Mouse (Mus musculus): ENCODE results near the gene Mpg. TPM values are rescaled to one million over a fixed set of nuclear protein-coding genes. Genes with fewer than 3 reads are reported as not detected.

Mpg gene
- total and polyA plus RNA-seq, 2 experiments from 2014 or later, result 15.0 to 22.8 TPM

- peaks cover 4% of the 10 kb centered on the region; the same call in 1 of the 2 replicates for H3K4me1 ChIP-seq (ENCODE audit: control insufficient read depth, insufficient read depth)
- peak within 1 kb of the TSS; percentile 96 for H3K4me2 ChIP-seq (ENCODE audit: low read depth, low read length)
- no peaks in the 10 kb centered on the region for H3K27me3 ChIP-seq (ENCODE audit: control insufficient read depth, insufficient read depth, low read length)
- peak; percentile 100 for ATAC-seq (ENCODE audit: insufficient read depth, low read depth)
- peak; percentile 99 for DNase-seq (ENCODE audit: low spot score)
- H3K4me3 ChIP-seq (ENCODE audit: low read depth, low read length), result peak within 1 kb of the TSS; percentile 70
- no peaks in the 10 kb centered on the region for H3K9me3 ChIP-seq (replicated peaks; ENCODE audit: control insufficient read depth, low read length)
- H3K27ac ChIP-seq (ENCODE audit: low read depth), result no peak within 1 kb of the TSS
- WGBS, result under 1% methylated on average over 52 of the region's 52 CpGs
- TF ChIP-seq EP300 (IDR thresholded peaks at IDR 0.05; ENCODE audit: low read depth) (no peak), CTCF (IDR thresholded peaks at IDR 0.05; ENCODE audit: low read depth) (peak; percentile 19; the same call in 1 of the 2 replicates)
- peak within 1 kb of the TSS; percentile 68 for H3K9ac ChIP-seq (replicated peaks; ENCODE audit: low read depth, low read length)
- H3K36me3 ChIP-seq (replicated peaks; ENCODE audit: control insufficient read depth, insufficient read depth, low read length), result peaks cover 29% of the 10 kb centered on the region
These were observed 21.0 kb upstream of the Mpg start, which contains the start of gene Snrnp25 for GRCm38 (mm10) chr11:32205058-32205873. Gene Snrnp25 (plus strand): TSS chr11:32205415.

- ATAC-seq (ENCODE audit: insufficient read depth, low read depth) (no peak), DNase-seq (ENCODE audit: low spot score) (no peak)
- no peak overlapping the region for H3K4me3 ChIP-seq (ENCODE audit: low read depth, low read length)
- peaks cover 83% of the 10 kb centered on the region for H3K36me3 ChIP-seq (replicated peaks; ENCODE audit: control insufficient read depth, insufficient read depth, low read length)
- no peaks in the 10 kb centered on the region for H3K4me1 ChIP-seq (ENCODE audit: control insufficient read depth, insufficient read depth)
- H3K27ac ChIP-seq (ENCODE audit: low read depth), result no peak overlapping the region
- H3K4me2 ChIP-seq (ENCODE audit: low read depth, low read length), result no peak overlapping the region
- no peak for TF ChIP-seq EP300 (IDR thresholded peaks at IDR 0.05; ENCODE audit: low read depth)
- TF ChIP-seq CTCF (IDR thresholded peaks at IDR 0.05; ENCODE audit: low read depth), result no peak
- H3K9ac ChIP-seq (replicated peaks; ENCODE audit: low read depth, low read length), result no peak overlapping the region
- no peaks in the 10 kb centered on the region for H3K27me3 ChIP-seq (ENCODE audit: control insufficient read depth, insufficient read depth, low read length)
- WGBS, result 91% methylated on average over 9 of the region's 9 CpGs
- no peaks in the 10 kb centered on the region for H3K9me3 ChIP-seq (replicated peaks; ENCODE audit: control insufficient read depth, low read length)
These were observed 15.7 kb upstream of the Mpg start for GRCm38 (mm10) chr11:32210623-32211022.

- peaks cover 57% of the 10 kb centered on the region for H3K36me3 ChIP-seq (replicated peaks; ENCODE audit: control insufficient read depth, insufficient read depth, low read length)
- ATAC-seq (ENCODE audit: insufficient read depth, low read depth) (no peak), DNase-seq (ENCODE audit: low spot score) (no peak)
- TF ChIP-seq EP300 (IDR thresholded peaks at IDR 0.05; ENCODE audit: low read depth) (no peak), CTCF (IDR thresholded peaks at IDR 0.05; ENCODE audit: low read depth) (no peak)
- no peaks in the 10 kb centered on the region for H3K9me3 ChIP-seq (replicated peaks; ENCODE audit: control insufficient read depth, low read length)
- H3K9ac ChIP-seq (replicated peaks; ENCODE audit: low read depth, low read length), result no peak overlapping the region
- H3K4me2 ChIP-seq (ENCODE audit: low read depth, low read length), result no peak overlapping the region
- 94% methylated on average over 18 of the region's 18 CpGs for WGBS
- no peak overlapping the region for H3K27ac ChIP-seq (ENCODE audit: low read depth)
- no peak overlapping the region for H3K4me3 ChIP-seq (ENCODE audit: low read depth, low read length)
- H3K27me3 ChIP-seq (ENCODE audit: control insufficient read depth, insufficient read depth, low read length), result no peaks in the 10 kb centered on the region
- H3K4me1 ChIP-seq (ENCODE audit: control insufficient read depth, insufficient read depth), result 0 out of 2 replicates have a peak, but pooled peaks cover under 1% of the 10 kb centered on the region
These were observed 10.7 kb upstream of the Mpg start for GRCm38 (mm10) chr11:32215372-32216162.

- Histone ChIP-seq H3K36me3 (replicated peaks; ENCODE audit: control insufficient read depth, insufficient read depth, low read length) (peaks cover 44% of the 10 kb centered on the region), H3K27me3 (ENCODE audit: control insufficient read depth, insufficient read depth, low read length) (no peaks in the 10 kb centered on the region), H3K4me2 (ENCODE audit: low read depth, low read length) (no peak overlapping the region), H3K4me3 (ENCODE audit: low read depth, low read length) (no peak overlapping the region), H3K4me1 (ENCODE audit: control insufficient read depth, insufficient read depth) (0 out of 2 replicates have a peak, but pooled peaks cover 5% of the 10 kb centered on the region), H3K27ac (ENCODE audit: low read depth) (no peak overlapping the region), H3K9ac (replicated peaks; ENCODE audit: low read depth, low read length) (no peak overlapping the region), H3K9me3 (replicated peaks; ENCODE audit: control insufficient read depth, low read length) (no peaks in the 10 kb centered on the region)
- no peak for TF ChIP-seq EP300 (IDR thresholded peaks at IDR 0.05; ENCODE audit: low read depth)
- TF ChIP-seq CTCF (IDR thresholded peaks at IDR 0.05; ENCODE audit: low read depth), result peak; percentile 94
- ATAC-seq (ENCODE audit: insufficient read depth, low read depth), result peak; percentile 34; the same call in 1 of the 2 replicates
- WGBS, result 25% methylated on average over 8 of the region's 8 CpGs
- peak; percentile 67 for DNase-seq (ENCODE audit: low spot score)
These were observed 9.5 kb upstream of the Mpg start for GRCm38 (mm10) chr11:32216851-32217250.

- Histone ChIP-seq H3K4me3 (ENCODE audit: low read depth, low read length) (no peak overlapping the region), H3K27ac (ENCODE audit: low read depth) (no peak overlapping the region), H3K4me1 (ENCODE audit: control insufficient read depth, insufficient read depth) (peaks cover 19% of the 10 kb centered on the region), H3K36me3 (replicated peaks; ENCODE audit: control insufficient read depth, insufficient read depth, low read length) (peaks cover 27% of the 10 kb centered on the region), H3K9me3 (replicated peaks; ENCODE audit: control insufficient read depth, low read length) (no peaks in the 10 kb centered on the region), H3K27me3 (ENCODE audit: control insufficient read depth, insufficient read depth, low read length) (no peaks in the 10 kb centered on the region), H3K4me2 (ENCODE audit: low read depth, low read length) (no peak overlapping the region), H3K9ac (replicated peaks; ENCODE audit: low read depth, low read length) (no peak overlapping the region)
- DNase-seq (ENCODE audit: low spot score), result no peak
- WGBS, result 62% methylated on average over 6 of the region's 6 CpGs
- TF ChIP-seq CTCF (IDR thresholded peaks at IDR 0.05; ENCODE audit: low read depth) (no peak), EP300 (IDR thresholded peaks at IDR 0.05; ENCODE audit: low read depth) (no peak)
- no peak for ATAC-seq (ENCODE audit: insufficient read depth, low read depth)
These were observed 7.7 kb upstream of the Mpg start for GRCm38 (mm10) chr11:32218501-32219050.
